Mouse (Mus musculus): Measurements from ENCODE around the gene Ppp2r1b. TPM values are rescaled to one million over a fixed set of nuclear protein-coding genes. Genes with fewer than 3 reads are reported as not detected.

The Ppp2r1b gene
- polyA plus RNA-seq, 1 experiment from 2014 or later: 29.0 TPM

DNA sequence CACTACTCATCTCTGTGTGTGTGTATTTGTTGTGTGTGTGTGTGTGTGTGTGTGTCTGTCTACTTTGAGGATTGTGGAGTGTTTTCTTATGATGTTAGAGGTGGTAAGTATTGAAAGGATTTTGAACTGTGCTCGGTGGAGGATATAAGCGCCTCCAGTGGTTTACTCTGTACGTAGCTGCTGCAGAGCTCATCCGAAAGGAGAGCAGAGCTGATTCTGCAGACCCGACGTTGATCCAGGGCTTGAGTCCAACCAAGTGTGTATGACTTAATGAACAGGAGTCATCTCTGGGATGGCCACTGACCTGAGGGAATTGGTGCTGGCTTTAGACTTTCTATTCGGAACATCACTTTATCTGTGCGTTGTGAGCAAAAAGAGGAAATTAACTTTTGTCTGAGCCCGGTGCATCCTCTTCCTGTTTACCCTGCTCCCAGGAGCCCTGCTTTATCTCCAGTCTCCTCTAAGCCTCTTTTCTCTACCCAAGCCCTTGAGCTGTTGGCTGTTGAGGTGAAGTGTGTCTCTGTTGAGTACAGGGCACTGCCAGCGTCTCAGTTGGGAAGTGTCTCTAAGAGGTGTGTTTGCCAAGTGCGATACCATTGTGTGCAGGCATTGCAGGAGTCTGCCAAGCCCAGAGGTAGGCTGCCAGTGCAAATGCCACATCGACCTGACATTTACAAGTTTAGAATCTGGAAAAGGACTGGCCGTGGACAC lies 3.9 kb upstream of the Ppp2r1b start:
- Histone ChIP-seq H3K9me3 (ENCODE audit: low read length) (no peaks in the 10 kb centered on the region), H3K4me2 (ENCODE audit: low read depth, low read length) (peak overlapping the region; percentile 58), H3K4me1 (ENCODE audit: insufficient read depth) (peaks cover 11% of the 10 kb centered on the region), H3K9ac (replicated peaks) (no peak overlapping the region; the same call in 1 of the 2 replicates), H3K36me3 (replicated peaks; ENCODE audit: insufficient read depth, low read length) (peaks cover 5% of the 10 kb centered on the region), H3K27me3 (ENCODE audit: insufficient read depth, low read length) (no peaks in the 10 kb centered on the region), H3K4me3 (ENCODE audit: low read depth, low read length) (peak overlapping the region; percentile 26), H3K27ac (ENCODE audit: low read depth) (peak overlapping the region; percentile 72; the same call in 1 of the 2 replicates)
- peak; percentile 51; the same call in 1 of the 2 replicates for ATAC-seq
- no peak for DNase-seq
- TF ChIP-seq EP300 (IDR thresholded peaks at IDR 0.05; ENCODE audit: low read depth) (no peak), CTCF (IDR thresholded peaks at IDR 0.05; ENCODE audit: low read depth) (peak; percentile 22; the same call in 1 of the 2 replicates)
- 38% methylated on average over 13 of the region's 13 CpGs for WGBS (ENCODE audit: insufficient replicate concordance)

DNA sequence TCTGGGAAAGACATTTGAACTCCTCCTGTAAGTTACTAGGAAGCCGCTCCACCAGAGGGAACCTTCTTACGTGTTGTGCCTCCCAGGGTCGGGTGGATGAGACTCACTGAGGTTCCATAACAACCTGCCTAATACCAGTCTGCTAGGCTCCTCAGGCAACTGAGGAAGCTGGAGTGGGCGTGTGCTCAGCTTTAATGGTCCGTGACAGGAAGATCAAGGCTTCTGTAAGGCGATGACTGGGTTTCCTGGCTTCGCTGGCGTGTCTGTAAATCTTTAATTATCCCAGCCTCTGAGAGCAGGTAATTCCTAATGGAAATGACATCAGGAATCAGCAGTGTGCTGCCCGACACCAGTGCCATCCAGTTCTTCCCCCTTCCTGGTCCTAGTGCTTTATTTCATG lies 446 bp downstream of the Ppp2r1b start:
- H3K4me1 ChIP-seq (ENCODE audit: insufficient read depth): peaks cover 30% of the 10 kb centered on the region
- H3K4me3 ChIP-seq (ENCODE audit: low read depth, low read length): no peak overlapping the region
- no peak for DNase-seq
- H3K36me3 ChIP-seq (replicated peaks; ENCODE audit: insufficient read depth, low read length): peaks cover 5% of the 10 kb centered on the region
- WGBS (ENCODE audit: insufficient replicate concordance): 72% methylated on average over 9 of the region's 9 CpGs
- no peak overlapping the region for H3K27ac ChIP-seq (ENCODE audit: low read depth)
- H3K27me3 ChIP-seq (ENCODE audit: insufficient read depth, low read length): no peaks in the 10 kb centered on the region
- no peak overlapping the region for H3K4me2 ChIP-seq (ENCODE audit: low read depth, low read length)
- H3K9me3 ChIP-seq (ENCODE audit: low read length): no peaks in the 10 kb centered on the region
- H3K9ac ChIP-seq (replicated peaks): no peak overlapping the region
- ATAC-seq: no peak
- TF ChIP-seq CTCF (IDR thresholded peaks at IDR 0.05; ENCODE audit: low read depth): no peak
- no peak for TF ChIP-seq EP300 (IDR thresholded peaks at IDR 0.05; ENCODE audit: low read depth)

DNA sequence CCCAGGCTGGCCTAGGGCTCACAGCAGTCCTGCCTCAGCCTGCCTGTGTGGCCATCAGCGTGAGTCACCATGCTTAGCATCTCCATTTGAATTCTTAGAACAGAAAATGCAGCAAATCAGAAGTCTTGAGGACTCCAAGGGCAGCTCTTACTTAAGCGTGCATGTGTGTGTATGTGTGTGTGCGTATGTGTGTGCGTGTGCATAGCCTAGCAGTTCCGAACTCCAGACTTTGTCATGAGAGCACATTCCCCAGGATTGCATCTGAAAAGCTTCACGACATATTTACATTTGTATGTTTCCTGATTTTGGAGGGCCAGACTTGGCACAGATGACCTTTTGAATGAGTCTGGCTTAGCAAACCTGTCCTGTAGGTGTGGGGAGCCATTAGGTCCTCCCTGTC lies 2.0 kb downstream of the Ppp2r1b start:
- no peak for TF ChIP-seq CTCF (IDR thresholded peaks at IDR 0.05; ENCODE audit: low read depth)
- TF ChIP-seq EP300 (IDR thresholded peaks at IDR 0.05; ENCODE audit: low read depth): no peak
- ATAC-seq (no peak), DNase-seq (no peak)
- no peak overlapping the region for H3K4me3 ChIP-seq (ENCODE audit: low read depth, low read length)
- WGBS (ENCODE audit: insufficient replicate concordance): 85% methylated on average over 6 of the region's 6 CpGs
- no peaks in the 10 kb centered on the region for H3K9me3 ChIP-seq (ENCODE audit: low read length)
- peaks cover 28% of the 10 kb centered on the region for H3K4me1 ChIP-seq (ENCODE audit: insufficient read depth)
- H3K4me2 ChIP-seq (ENCODE audit: low read depth, low read length): no peak overlapping the region
- H3K36me3 ChIP-seq (replicated peaks; ENCODE audit: insufficient read depth, low read length): peaks cover 5% of the 10 kb centered on the region
- no peaks in the 10 kb centered on the region for H3K27me3 ChIP-seq (ENCODE audit: insufficient read depth, low read length)
- H3K9ac ChIP-seq (replicated peaks): no peak overlapping the region
- no peak overlapping the region for H3K27ac ChIP-seq (ENCODE audit: low read depth)

DNA sequence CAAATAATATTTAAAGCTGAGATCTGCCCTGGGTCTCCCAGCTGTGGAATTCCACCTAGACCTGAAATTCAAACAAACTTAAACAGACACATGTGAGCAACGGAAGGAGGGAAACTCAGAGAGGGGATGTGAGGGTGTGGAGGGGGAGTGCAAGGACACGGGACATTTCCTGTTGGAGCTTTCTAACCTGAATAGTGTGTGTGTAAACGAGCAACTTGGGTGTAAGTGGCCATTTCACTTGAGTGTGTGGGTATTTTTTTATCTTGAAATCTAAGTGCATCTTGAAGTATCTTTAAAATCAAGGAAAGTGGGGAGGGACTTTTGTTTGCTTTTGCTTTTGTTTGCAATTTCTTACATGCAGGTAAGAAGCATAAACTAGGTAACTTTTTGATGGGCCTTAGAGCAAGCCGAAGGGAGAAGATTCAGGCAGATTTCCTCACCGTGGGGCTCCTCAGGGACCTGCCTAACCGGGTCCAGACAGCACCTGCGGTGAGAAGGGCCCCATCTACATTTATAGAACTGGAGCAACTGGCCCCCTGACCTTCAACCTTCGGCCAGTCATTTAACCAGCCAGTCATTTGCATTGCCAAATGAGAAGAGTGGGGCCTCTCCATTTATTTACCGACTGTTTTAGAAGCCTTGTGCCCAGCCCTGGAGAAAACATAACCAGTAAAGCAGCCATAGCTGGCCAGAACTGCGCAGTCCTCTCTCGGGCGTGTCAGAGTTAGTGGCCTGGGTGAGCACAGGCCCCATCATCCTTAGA lies 2.7 kb downstream of the Ppp2r1b start:
- ATAC-seq (peak; percentile 7; the same call in 1 of the 2 replicates), DNase-seq (no peak)
- Histone ChIP-seq H3K4me3 (ENCODE audit: low read depth, low read length) (no peak overlapping the region), H3K9ac (replicated peaks) (no peak overlapping the region; the same call in 1 of the 2 replicates), H3K27ac (ENCODE audit: low read depth) (0 out of 2 replicates have a peak overlapping the region, but pooled peaks have one; percentile 24), H3K4me1 (ENCODE audit: insufficient read depth) (peaks cover 30% of the 10 kb centered on the region), H3K4me2 (ENCODE audit: low read depth, low read length) (no peak overlapping the region), H3K9me3 (ENCODE audit: low read length) (no peaks in the 10 kb centered on the region), H3K27me3 (ENCODE audit: insufficient read depth, low read length) (no peaks in the 10 kb centered on the region), H3K36me3 (replicated peaks; ENCODE audit: insufficient read depth, low read length) (peaks cover 5% of the 10 kb centered on the region)
- WGBS (ENCODE audit: insufficient replicate concordance): 63% methylated on average over 12 of the region's 12 CpGs
- TF ChIP-seq CTCF (IDR thresholded peaks at IDR 0.05; ENCODE audit: low read depth) (no peak), EP300 (IDR thresholded peaks at IDR 0.05; ENCODE audit: low read depth) (no peak)

DNA sequence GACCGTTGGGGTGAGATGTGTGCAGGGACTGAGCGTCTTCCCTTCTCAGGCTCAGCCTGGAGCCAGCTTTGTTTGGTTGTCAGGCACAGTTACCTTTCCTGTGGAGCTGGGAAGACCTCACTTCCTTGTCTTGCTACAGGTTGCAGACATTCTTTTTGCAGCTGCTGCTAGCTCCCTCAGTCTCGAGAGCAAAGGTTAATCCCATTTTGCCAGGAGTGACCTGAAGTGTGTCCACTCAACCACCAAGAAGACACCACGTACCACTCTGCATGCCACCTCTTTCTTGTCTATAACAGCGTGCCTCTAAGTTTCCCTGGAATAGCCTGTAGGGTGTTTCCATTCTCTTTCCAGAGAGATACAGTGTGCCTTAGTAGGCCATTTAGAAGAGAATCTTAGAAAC lies 3.7 kb downstream of the Ppp2r1b start:
- H3K4me1 ChIP-seq (ENCODE audit: insufficient read depth): peaks cover 39% of the 10 kb centered on the region
- TF ChIP-seq EP300 (IDR thresholded peaks at IDR 0.05; ENCODE audit: low read depth): no peak
- H3K9me3 ChIP-seq (ENCODE audit: low read length): no peaks in the 10 kb centered on the region
- no peak overlapping the region for H3K4me3 ChIP-seq (ENCODE audit: low read depth, low read length)
- DNase-seq: no peak
- no peak overlapping the region for H3K27ac ChIP-seq (ENCODE audit: low read depth)
- H3K27me3 ChIP-seq (ENCODE audit: insufficient read depth, low read length): no peaks in the 10 kb centered on the region
- no peak overlapping the region for H3K4me2 ChIP-seq (ENCODE audit: low read depth, low read length)
- ATAC-seq: 0 out of 2 replicates have a peak, but pooled peaks have one; percentile 3
- WGBS (ENCODE audit: insufficient replicate concordance): 67% methylated on average over 5 of the region's 5 CpGs
- H3K36me3 ChIP-seq (replicated peaks; ENCODE audit: insufficient read depth, low read length): peaks cover 3% of the 10 kb centered on the region; the same call in 1 of the 2 replicates
- no peak overlapping the region for H3K9ac ChIP-seq (replicated peaks)

DNA sequence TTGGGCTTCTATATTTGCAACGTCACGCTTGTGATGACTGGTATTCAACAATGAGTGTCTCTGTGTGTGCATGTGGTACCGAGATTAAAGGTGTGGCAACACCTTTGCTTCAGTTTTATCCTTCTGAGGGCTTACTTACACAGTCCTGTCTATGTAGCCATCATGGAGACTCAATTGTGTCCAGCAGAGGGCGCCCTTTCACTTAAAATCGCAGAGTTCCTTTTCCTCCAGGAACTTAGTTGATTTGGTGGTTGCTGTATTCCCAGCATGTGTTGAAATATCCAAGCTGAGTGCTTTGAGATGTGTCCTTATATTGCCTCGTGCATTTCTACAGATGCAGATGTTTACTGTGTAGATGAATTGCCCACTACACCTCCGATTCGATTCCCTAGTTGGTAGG lies 4.1 kb downstream of the Ppp2r1b start:
- Histone ChIP-seq H3K4me2 (ENCODE audit: low read depth, low read length) (no peak overlapping the region), H3K27ac (ENCODE audit: low read depth) (no peak overlapping the region), H3K4me3 (ENCODE audit: low read depth, low read length) (no peak overlapping the region), H3K27me3 (ENCODE audit: insufficient read depth, low read length) (no peaks in the 10 kb centered on the region), H3K9ac (replicated peaks) (no peak overlapping the region), H3K9me3 (ENCODE audit: low read length) (no peaks in the 10 kb centered on the region), H3K4me1 (ENCODE audit: insufficient read depth) (peaks cover 43% of the 10 kb centered on the region), H3K36me3 (replicated peaks; ENCODE audit: insufficient read depth, low read length) (no peaks in the 10 kb centered on the region)
- ATAC-seq: peak; percentile 74
- TF ChIP-seq CTCF (IDR thresholded peaks at IDR 0.05; ENCODE audit: low read depth) (peak; percentile 94), EP300 (IDR thresholded peaks at IDR 0.05; ENCODE audit: low read depth) (peak; percentile 28; the same call in 1 of the 2 replicates)
- DNase-seq: peak; percentile 91
- 23% methylated on average over 8 of the region's 8 CpGs for WGBS (ENCODE audit: insufficient replicate concordance)
